Mouse (Mus musculus) MEL (cell line): ENCODE data around the gene Madd. TPM values are rescaled to one million over a fixed set of nuclear protein-coding genes. Genes with fewer than 3 reads are reported as not detected.

Experiments used
- DNase-seq: peaks from one replicate; pipeline ENCODE4 v3.0.0; 2011; ENCODE audit warnings: low read depth, low spot score
- H3K27ac ChIP-seq: 2 replicates; pipeline ENCODE4 v1.5.1; 2012; ENCODE audit warnings: low read depth, mild to moderate bottlenecking, control low read depth, low read length, moderate library complexity; ENCODE audit not compliant: control insufficient read depth
- H3K27me3 ChIP-seq, 2 experiments: fragments of 150-350 bp in 1 of 2; sonication (generic) in 1 of 2; 2 replicates each; pipeline ENCODE4 v1.6.1; 2012; ENCODE audit warnings: low read length in 2 of 2, mild to moderate bottlenecking in 2 of 2, improper control_type of control experiment in 1 of 2, moderate library complexity in 1 of 2; ENCODE audit not compliant: insufficient read depth in 2 of 2, control insufficient read depth in 1 of 2
- H3K36me3 ChIP-seq, 2 experiments: 2 replicates each; pipeline ENCODE4 v1.6.1; 2012 to 2014; ENCODE audit warnings: low read length in 2 of 2, improper control_type of control experiment in 1 of 2, inconsistent platforms in 1 of 2, mild to moderate bottlenecking in 1 of 2; ENCODE audit not compliant: insufficient read depth in 2 of 2, control insufficient read depth in 1 of 2
- H3K4me1 ChIP-seq, 2 experiments: fragments of 150-350 bp in 1 of 2; sonication (generic) in 1 of 2; 2 replicates each; pipeline ENCODE4 v1.6.1; 2012; ENCODE audit warnings: low read length in 2 of 2, improper control_type of control experiment in 1 of 2, mild to moderate bottlenecking in 1 of 2; ENCODE audit not compliant: insufficient read depth in 2 of 2, control insufficient read depth in 1 of 2
- H3K4me3 ChIP-seq, 2 experiments: fragments of 150-350 bp in 1 of 2; sonication (generic) in 1 of 2; 2 replicates each; pipeline ENCODE4 v1.5.1; 2012; ENCODE audit warnings: low read depth in 2 of 2, low read length in 2 of 2, mild to moderate bottlenecking in 2 of 2, moderate library complexity in 2 of 2, control low read depth in 1 of 2, improper control_type of control experiment in 1 of 2; ENCODE audit not compliant: control insufficient read depth in 1 of 2, insufficient read depth in 1 of 2
- H3K79me2 ChIP-seq: 2 replicates; pipeline ENCODE4 v1.6.1; 2012; ENCODE audit warnings: mild to moderate bottlenecking, low read length, moderate library complexity; ENCODE audit not compliant: control insufficient read depth, poor library complexity, insufficient read depth
- H3K9ac ChIP-seq: 2 replicates; pipeline ENCODE4 v1.6.1; 2012; ENCODE audit warnings: low read depth, mild to moderate bottlenecking, control low read depth, low read length, moderate library complexity; ENCODE audit not compliant: control insufficient read depth, poor library complexity, severe bottlenecking
- H3K9me3 ChIP-seq: fragments of 150-350 bp; sonication (generic); replicated peaks from 2 replicates; pipeline ENCODE4 v1.6.1; 2012; ENCODE audit warnings: mild to moderate bottlenecking, low read length, improper control_type of control experiment, moderate library complexity; ENCODE audit not compliant: insufficient read depth
- CHD1 ChIP-seq: IDR thresholded peaks from 2 replicates; pipeline ENCODE4 v1.6.1; 2012; ENCODE audit warnings: low read depth, mild to moderate bottlenecking, inconsistent platforms, low read length, improper control_type of control experiment
- CHD2 ChIP-seq: IDR thresholded peaks from 2 replicates; pipeline ENCODE4 v1.6.1; 2011; ENCODE audit warnings: low read length, improper control_type of control experiment
- CTCF ChIP-seq, 3 experiments: IDR thresholded peaks in 2 of 3; conservative IDR thresholded peaks in 1 of 3; 2 replicates each; pipeline ENCODE4 v1.5.1; 2011 to 2012; ENCODE audit warnings: low read length in 3 of 3, low read depth in 2 of 3, mild to moderate bottlenecking in 2 of 3, improper control_type of control experiment in 1 of 3, inconsistent platforms in 1 of 3, mixed read lengths in 1 of 3, moderate library complexity in 1 of 3; ENCODE audit not compliant: control insufficient read depth in 1 of 3, insufficient read depth in 1 of 3, poor library complexity in 1 of 3, severe bottlenecking in 1 of 3
- E2F4 ChIP-seq: IDR thresholded peaks from 2 replicates; pipeline ENCODE4 v1.6.1; 2011; ENCODE audit warnings: low read depth, low read length, improper control_type of control experiment, borderline replicate concordance
- GABPA ChIP-seq: IDR thresholded peaks from 2 replicates; pipeline ENCODE4 v1.6.1; 2012; ENCODE audit warnings: low read depth, mild to moderate bottlenecking, inconsistent platforms, low read length, improper control_type of control experiment, moderate library complexity
- JUND ChIP-seq: IDR thresholded peaks from 2 replicates; pipeline ENCODE4 v1.6.1; 2011; ENCODE audit warnings: low read depth, mild to moderate bottlenecking, improper control_type of control experiment, low read length
- KAT2A ChIP-seq: conservative IDR thresholded peaks from 2 replicates; pipeline ENCODE4 v1.6.1; 2012; ENCODE audit warnings: low read depth, low read length, improper control_type of control experiment, inconsistent platforms
- MAFK ChIP-seq: IDR thresholded peaks from 2 replicates; pipeline ENCODE4 v1.6.1; 2011; ENCODE audit warnings: low read depth, mild to moderate bottlenecking, low read length, improper control_type of control experiment, borderline replicate concordance
- MAZ ChIP-seq: IDR thresholded peaks from 2 replicates; pipeline ENCODE4 v1.6.1; 2012; ENCODE audit warnings: low read depth, mild to moderate bottlenecking, inconsistent platforms, low read length, improper control_type of control experiment
- MEF2A ChIP-seq: IDR thresholded peaks from 2 replicates; pipeline ENCODE4 v1.6.1; 2014; ENCODE audit warnings: low read depth, mild to moderate bottlenecking, inconsistent platforms, low read length, improper control_type of control experiment; ENCODE audit not compliant: poor library complexity, insufficient replicate concordance, severe bottlenecking; ENCODE audit errors: extremely low read depth
- MYB ChIP-seq: IDR thresholded peaks from 2 replicates; pipeline ENCODE4 v1.6.1; 2011; ENCODE audit warnings: mild to moderate bottlenecking, low read depth, low read length, improper control_type of control experiment
- NELFE ChIP-seq: IDR thresholded peaks from 2 replicates; pipeline ENCODE4 v1.6.1; 2011; ENCODE audit warnings: low read depth, low read length, improper control_type of control experiment
- NRF1 ChIP-seq: IDR thresholded peaks from 2 replicates; pipeline ENCODE4 v1.6.1; 2014; ENCODE audit warnings: low read depth, mild to moderate bottlenecking, inconsistent platforms, low read length, improper control_type of control experiment, moderate library complexity; ENCODE audit not compliant: poor library complexity, insufficient read depth, severe bottlenecking
- POLR2AphosphoS2 ChIP-seq: IDR thresholded peaks from 2 replicates; pipeline ENCODE4 v1.6.1; 2011; ENCODE audit warnings: low read length, improper control_type of control experiment
- RAD21 ChIP-seq: IDR thresholded peaks from 2 replicates; pipeline ENCODE4 v1.6.1; 2011; ENCODE audit warnings: mild to moderate bottlenecking, low read depth, low read length, improper control_type of control experiment
- TAL1 ChIP-seq: IDR thresholded peaks from 2 replicates; pipeline ENCODE4 v1.6.1; 2012; ENCODE audit warnings: mild to moderate bottlenecking, inconsistent platforms, low read length, moderate library complexity, mixed read lengths
- UBTF ChIP-seq: IDR thresholded peaks from 2 replicates; pipeline ENCODE4 v1.6.1; 2012; ENCODE audit warnings: low read depth, mild to moderate bottlenecking, inconsistent platforms, low read length, improper control_type of control experiment, moderate library complexity, borderline replicate concordance; ENCODE audit not compliant: insufficient read depth
- USF1 ChIP-seq: IDR thresholded peaks from 2 replicates; pipeline ENCODE4 v1.6.1; 2014; ENCODE audit warnings: low read depth, mild to moderate bottlenecking, inconsistent platforms, low read length, improper control_type of control experiment, moderate library complexity
- USF2 ChIP-seq, 2 experiments: IDR thresholded peaks; 2 replicates each; pipeline ENCODE4 v1.6.1; 2011 to 2012; ENCODE audit warnings: improper control_type of control experiment in 2 of 2, low read length in 2 of 2, borderline replicate concordance in 1 of 2, inconsistent platforms in 1 of 2, low read depth in 1 of 2, mild to moderate bottlenecking in 1 of 2; ENCODE audit not compliant: insufficient read depth in 1 of 2
- ZKSCAN1 ChIP-seq: IDR thresholded peaks from 2 replicates; pipeline ENCODE4 v1.6.1; 2012; ENCODE audit warnings: low read depth, mild to moderate bottlenecking, inconsistent platforms, low read length, improper control_type of control experiment, moderate library complexity
- polyA plus RNA-seq, 2 experiments: library from polyadenylated mRNA; stranded (reverse) in 1 of 2; unstranded in 1 of 2; fragments of >175 nt in 1 of 2; fragments of >200 nt in 1 of 2; gene quantifications; 2 replicates each; pipeline versions ENCODE4 v1.2.1 to v1.2.4; 2012; ENCODE audit warnings: low replicate concordance in 2 of 2, low read depth in 1 of 2; ENCODE audit not compliant: insufficient read length in 2 of 2, insufficient read depth in 1 of 2, missing spikeins in 1 of 2
- total RNA-seq: library from RNA; depleted of rRNA; stranded (reverse); fragments of 300-350 nt; gene quantifications from 2 replicates; pipeline ENCODE4 v1.2.3, GENCODE M21; 2012

The Madd gene
- total and polyA plus RNA-seq, 3 experiments = 17.5 to 27.4 TPM; not detected in 1

DNA sequence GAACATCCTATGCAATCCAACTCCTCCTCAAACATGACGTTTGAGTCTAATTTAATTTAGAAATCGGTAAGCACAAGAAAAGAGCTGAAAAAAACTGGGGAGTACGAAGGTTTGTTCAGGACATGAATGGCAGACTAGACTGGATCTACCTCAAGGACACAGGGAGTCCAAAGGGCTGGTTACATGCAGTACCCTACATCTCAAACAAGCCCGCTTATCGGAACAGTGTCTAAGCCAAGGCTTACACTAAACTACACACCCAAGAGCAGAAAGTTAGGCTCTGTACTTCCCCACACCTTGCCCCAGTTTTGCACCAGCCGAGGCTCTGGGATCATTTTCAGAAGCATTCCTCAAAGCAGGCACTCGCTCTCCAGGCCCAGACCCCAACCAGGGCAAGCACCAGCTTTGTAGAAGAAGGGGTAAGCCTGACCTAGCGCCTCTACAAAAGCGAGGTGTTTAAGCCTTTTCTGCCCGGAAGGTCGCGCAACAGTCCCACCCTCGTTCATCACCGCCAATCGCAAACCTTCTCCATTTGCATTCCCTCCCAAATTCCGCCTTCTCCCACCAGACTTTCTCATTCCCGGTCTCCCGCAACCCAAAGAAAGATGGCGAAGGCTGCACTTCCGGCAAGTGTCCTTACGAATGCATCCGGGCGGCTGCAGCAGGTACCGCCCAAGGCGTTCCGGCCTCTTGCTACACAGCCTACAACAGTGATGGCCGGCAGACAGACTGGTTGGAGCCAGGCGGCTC is 18.8 kb upstream of the Madd start, which contains the start of the genes Nr1h3 and Acp2 (continued):
- TF ChIP-seq CTCF (IDR thresholded peaks at IDR 0.05 in 2 of 3, conservative IDR thresholded peaks at IDR 0.05 in 1 of 3; ENCODE audit: control insufficient read depth in 1 of 3, insufficient read depth in 1 of 3, low read depth in 2 of 3, low read length in 3 of 3, poor library complexity in 1 of 3, severe bottlenecking in 1 of 3) = no peak
- peak; percentile 52; the same call in 1 of the 2 replicates for TF ChIP-seq MAZ
- TF ChIP-seq RAD21 = no peak
- peak; percentile 79 for TF ChIP-seq POLR2AphosphoS2
- TF ChIP-seq USF2 (IDR thresholded peaks at IDR 0.05; ENCODE audit: borderline replicate concordance in 1 of 2, insufficient read depth in 1 of 2, low read depth in 1 of 2, low read length in 2 of 2) = no peak
- no peak; the same call in 1 of the 2 replicates for TF ChIP-seq GABPA
- peak; percentile 38; the same call in 1 of the 2 replicates for TF ChIP-seq NRF1
- TF ChIP-seq JUND = 0 out of 2 replicates have a peak, but pooled peaks have one; percentile 29
- TF ChIP-seq NELFE = peak; percentile 79
- peak; percentile 33; the same call in 1 of the 2 replicates for TF ChIP-seq E2F4
- peak; percentile 89 for TF ChIP-seq KAT2A
- no peak for TF ChIP-seq ZKSCAN1
- TF ChIP-seq, all 39 proteins: peak for 22

GRCm38 (mm10) chr2:91198888-91199287 is 15.3 kb upstream of the Madd start:
- Histone ChIP-seq H3K4me1 (peaks cover 3 to 22% of the 10 kb centered on the region in 2 experiments), H3K27ac (no peak overlapping the region)
- TF ChIP-seq TAL1 (no peak), MYB (no peak), MAZ (no peak), CHD1 (no peak), MAFK (no peak), MEF2A (no peak), UBTF (no peak), CHD2 (no peak), POLR2AphosphoS2 (no peak), NRF1 (no peak), USF1 (no peak), ZKSCAN1 (no peak)

More at GRCm38 (mm10) chr2:91198888-91199287, 15.3 kb upstream of the Madd start:
- Histone ChIP-seq H3K36me3 (peaks cover 0 to 16% of the 10 kb centered on the region in 2 experiments; a peak in 2 of 4 replicates), H3K4me3 (no peak overlapping the region), H3K27me3 (no peaks in the 10 kb centered on the region), H3K9me3 (no peaks in the 10 kb centered on the region), H3K9ac (no peak overlapping the region), H3K79me2 (peaks cover 3% of the 10 kb centered on the region; the same call in 1 of the 2 replicates)
- DNase-seq = no peak
